Mouse (Mus musculus) erythroblast, embryonic 14.5 days (primary cell): ENCODE measurements around the gene Nrg4. TPM values are rescaled to one million over a fixed set of nuclear protein-coding genes. Genes with fewer than 3 reads are reported as not detected.
"Not testable (repeated sequence)": the region's sequence is repeated elsewhere in the genome, so short reads cannot be mapped to it uniquely, and the experiment has no call there.

Source experiments
- H3K27me3 ChIP-seq: 2 replicates; pipeline ENCODE4 v1.6.1; 2012; ENCODE audit warnings: inconsistent platforms; ENCODE audit not compliant: control insufficient read depth
- H3K36me3 ChIP-seq: 2 replicates; pipeline ENCODE4 v1.6.1; 2012; ENCODE audit warnings: mild to moderate bottlenecking, inconsistent platforms; ENCODE audit not compliant: control insufficient read depth
- H3K4me1 ChIP-seq: 2 replicates; pipeline ENCODE4 v1.6.1; 2012; ENCODE audit warnings: inconsistent platforms; ENCODE audit not compliant: control insufficient read depth
- H3K4me3 ChIP-seq: replicated peaks from 2 replicates; pipeline ENCODE3; 2012; ENCODE audit warnings: moderate library complexity, mild to moderate bottlenecking, inconsistent platforms
- H3K9me3 ChIP-seq: 2 replicates; pipeline ENCODE4 v1.6.1; 2012; ENCODE audit warnings: low read length, inconsistent platforms, mixed read lengths; ENCODE audit not compliant: control insufficient read depth
- GATA1 ChIP-seq: IDR thresholded peaks from 2 replicates; pipeline ENCODE4 v1.6.1; 2012; ENCODE audit warnings: low read length, inconsistent platforms, mixed read lengths
- TAL1 ChIP-seq: IDR thresholded peaks from 3 replicates; pipeline ENCODE4 v1.6.1; 2012; ENCODE audit warnings: low read length, inconsistent platforms, mixed read lengths
- polyA plus RNA-seq: library from polyadenylated mRNA; stranded (reverse); fragments of >175 nt; gene quantifications from 2 replicates; pipeline ENCODE4 v1.2.3, GENCODE M21; 2012

Nrg4 gene
- polyA plus RNA-seq, 1 experiment, result 0.03 TPM

DNA sequence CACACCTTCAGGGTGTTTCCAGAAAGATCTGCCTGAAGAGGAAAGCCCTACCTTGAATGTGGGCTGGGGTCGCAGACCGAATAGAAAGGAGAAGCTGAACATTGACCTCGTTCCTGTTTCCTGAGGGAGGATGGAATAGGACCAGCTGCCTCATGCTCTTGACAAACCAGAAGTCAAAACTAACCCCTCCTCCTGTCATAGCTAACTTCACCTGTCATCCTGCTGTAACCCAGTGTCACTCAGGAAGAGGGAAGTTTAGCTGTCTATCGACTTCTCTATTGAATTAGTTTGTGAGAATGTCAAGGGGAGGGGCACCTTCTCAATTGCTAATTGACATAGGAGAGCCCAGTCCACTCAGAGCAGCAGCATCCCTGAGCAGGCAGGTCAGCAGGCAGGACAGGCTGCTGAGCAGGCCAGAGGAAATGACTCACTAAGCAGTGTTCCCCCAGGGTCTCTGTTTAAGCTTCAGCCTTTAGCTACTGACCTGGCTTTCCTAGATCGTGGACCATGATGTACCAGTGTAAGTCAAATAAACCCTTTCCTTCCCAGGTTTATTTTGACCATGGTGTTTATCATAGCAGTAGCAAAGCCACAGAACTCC lies 54.6 kb downstream of the Nrg4 start:
- Histone ChIP-seq H3K9me3 (no peaks in the 10 kb centered on the region), H3K27me3 (no peaks in the 10 kb centered on the region), H3K4me1 (no peaks in the 10 kb centered on the region), H3K36me3 (no peaks in the 10 kb centered on the region), H3K4me3 (no peak overlapping the region)
- TF ChIP-seq TAL1 (no peak), GATA1 (no peak)

DNA sequence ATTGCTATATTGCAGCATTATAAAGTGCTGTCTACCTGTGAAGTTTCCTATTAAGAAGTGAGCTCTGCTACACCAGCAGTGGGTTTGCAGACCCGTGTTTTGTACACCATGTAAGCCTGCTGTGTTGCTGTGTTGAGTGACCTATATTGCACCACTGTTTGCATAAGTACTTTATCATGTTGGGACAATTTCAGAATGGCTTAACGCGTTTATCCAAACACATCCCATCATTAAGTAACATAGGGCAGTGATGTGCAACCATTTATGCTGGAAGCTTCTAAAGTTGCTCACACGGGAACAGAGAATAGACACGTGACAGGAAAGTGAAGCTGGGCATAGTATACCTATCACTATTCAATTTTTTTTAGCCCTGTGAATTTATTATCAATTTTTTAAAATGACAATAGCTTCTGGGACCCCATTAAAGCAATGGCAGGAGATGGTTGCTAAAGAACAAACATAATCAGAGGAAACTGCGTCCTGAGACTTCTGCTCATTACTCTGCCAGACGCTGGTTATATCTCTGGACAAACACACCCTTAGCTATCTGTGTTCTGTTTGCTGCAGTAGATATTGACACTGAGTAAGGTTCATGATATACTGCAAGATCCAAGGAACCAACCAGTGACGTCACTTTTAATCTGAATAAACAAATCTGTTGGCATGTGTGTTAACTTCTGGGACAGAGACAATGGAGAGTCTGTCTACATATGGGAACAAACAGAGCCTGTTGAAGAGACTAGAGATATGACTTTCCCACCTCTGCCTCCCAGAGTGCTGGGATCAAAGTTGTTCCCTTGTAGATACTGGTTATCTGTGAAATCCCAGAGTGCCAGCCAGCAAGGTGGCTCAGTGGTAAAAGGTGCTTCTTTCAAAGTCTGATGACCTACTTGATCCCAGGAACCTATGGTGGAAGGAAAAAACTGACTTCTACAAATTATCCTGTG lies 62.0 kb downstream of the Nrg4 start:
- TF ChIP-seq TAL1, result no peak
- TF ChIP-seq GATA1, result no peak
- Histone ChIP-seq H3K9me3 (no peaks in the 10 kb centered on the region), H3K4me3 (no peak overlapping the region), H3K4me1 (no peaks in the 10 kb centered on the region), H3K36me3 (no peaks in the 10 kb centered on the region), H3K27me3 (no peaks in the 10 kb centered on the region)

DNA sequence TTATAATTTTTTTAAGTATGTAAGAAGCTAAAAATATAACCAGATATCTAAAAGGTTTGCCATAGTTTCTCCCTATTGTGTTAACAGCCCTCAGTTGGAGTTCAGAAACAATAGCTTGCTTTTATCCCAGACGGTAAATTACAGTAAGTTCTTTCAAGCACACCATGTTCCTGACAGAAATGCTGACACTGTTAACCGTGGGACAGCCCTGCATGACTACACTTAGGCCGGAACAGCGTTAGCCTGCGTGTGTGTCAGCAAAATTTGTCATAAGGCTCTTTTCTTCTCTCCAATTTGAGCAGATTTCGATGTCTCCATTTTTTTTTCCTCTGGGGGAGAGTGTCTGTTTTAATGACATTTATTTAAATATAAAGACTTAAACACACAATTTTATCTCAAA lies 66.9 kb downstream of the Nrg4 start:
- TF ChIP-seq TAL1 (no peak), GATA1 (no peak)
- Histone ChIP-seq H3K27me3 (no peaks in the 10 kb centered on the region), H3K4me3 (no peak overlapping the region), H3K9me3 (no peaks in the 10 kb centered on the region), H3K4me1 (no peaks in the 10 kb centered on the region), H3K36me3 (no peaks in the 10 kb centered on the region)

DNA sequence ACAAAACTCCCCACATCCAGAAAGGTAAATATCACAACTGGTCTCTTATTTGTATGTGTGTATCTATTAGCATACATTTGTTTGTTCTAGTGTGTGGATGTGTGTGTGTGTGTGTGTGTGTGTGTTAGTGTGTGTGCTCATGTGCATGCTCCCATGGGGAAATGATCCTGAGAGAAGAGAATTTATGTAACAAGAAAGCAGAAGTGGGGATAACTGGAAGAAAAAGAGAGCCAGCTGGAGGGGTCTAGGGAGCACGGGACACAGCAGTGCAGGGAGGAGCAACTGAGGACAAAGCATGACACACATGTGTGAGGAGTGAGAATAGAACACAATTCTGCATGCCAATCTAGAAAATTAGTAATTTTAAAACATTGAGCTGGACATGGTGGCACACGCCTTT lies 69.5 kb downstream of the Nrg4 start:
- TF ChIP-seq TAL1, result no peak
- TF ChIP-seq GATA1, result no peak
- Histone ChIP-seq H3K36me3 (no peaks in the 10 kb centered on the region), H3K27me3 (no peaks in the 10 kb centered on the region), H3K9me3 (no peaks in the 10 kb centered on the region), H3K4me3 (no peak overlapping the region), H3K4me1 (no peaks in the 10 kb centered on the region)

DNA sequence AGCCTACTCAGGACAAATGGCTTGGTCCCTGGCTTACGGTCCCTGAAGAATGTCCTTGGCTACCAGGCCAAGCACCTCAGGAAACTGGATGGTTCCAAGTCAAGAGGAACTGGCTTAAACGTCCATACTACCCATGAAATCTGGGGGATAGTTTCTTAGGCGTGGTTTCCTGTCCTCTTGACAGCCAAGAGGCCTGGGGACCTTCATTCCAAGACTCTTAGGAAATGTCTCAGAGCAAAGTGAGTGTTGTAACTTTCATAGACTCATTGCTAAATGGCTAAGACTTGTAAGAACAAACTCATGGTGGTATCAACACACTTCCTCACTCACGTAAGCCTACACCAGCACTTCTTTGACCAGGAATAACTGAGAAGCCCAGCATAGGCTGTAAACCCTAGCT lies 71.0 kb downstream of the Nrg4 start:
- H3K27me3 ChIP-seq, result no peaks in the 10 kb centered on the region
- H3K9me3 ChIP-seq, result no peaks in the 10 kb centered on the region
- H3K4me3 ChIP-seq, result no peak overlapping the region
- H3K4me1 ChIP-seq, result no peaks in the 10 kb centered on the region
- no peaks in the 10 kb centered on the region for H3K36me3 ChIP-seq
- TF ChIP-seq TAL1, result no peak
- no peak for TF ChIP-seq GATA1

DNA sequence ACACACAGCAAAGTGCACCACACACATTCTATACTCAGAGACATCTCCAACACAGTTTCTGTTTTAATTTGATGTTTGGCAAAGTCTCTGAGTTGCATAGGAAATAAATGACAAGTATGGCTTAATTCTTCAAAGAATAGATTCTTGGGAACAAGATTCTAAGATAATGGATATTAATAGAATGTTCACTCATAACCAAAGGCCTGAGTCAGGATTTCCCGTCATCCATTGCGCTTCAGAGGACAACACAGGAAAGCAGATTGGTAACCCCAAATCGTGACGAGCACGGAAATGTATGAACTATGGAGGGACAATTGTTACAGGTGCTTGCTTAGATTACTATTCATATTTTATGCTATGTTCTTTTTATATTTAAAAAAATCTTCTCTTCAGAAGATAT lies 71.6 kb downstream of the Nrg4 start:
- H3K4me1 ChIP-seq, result no peaks in the 10 kb centered on the region
- H3K27me3 ChIP-seq, result no peaks in the 10 kb centered on the region

DNA sequence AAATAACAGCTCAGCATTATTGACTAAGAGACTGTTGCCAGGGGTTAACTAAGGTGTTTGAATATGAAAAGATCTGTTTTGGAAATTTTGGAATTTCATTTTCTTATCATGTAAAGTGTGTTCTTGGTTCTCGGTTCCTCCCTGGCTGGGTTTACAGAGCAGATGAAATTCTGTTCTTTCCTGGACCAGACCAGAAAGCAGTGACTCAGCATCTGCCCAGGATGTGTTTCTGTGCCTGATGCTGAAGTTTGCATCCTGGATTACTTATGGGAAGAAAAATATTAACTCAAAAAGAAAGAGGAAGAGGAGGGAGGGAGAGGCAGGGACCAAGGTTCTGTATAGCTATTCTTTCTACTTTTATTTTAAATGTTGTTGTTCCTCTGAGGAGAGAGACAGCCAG lies 72.8 kb downstream of the Nrg4 start:
- H3K4me1 ChIP-seq, result no peaks in the 10 kb centered on the region
- no peaks in the 10 kb centered on the region for H3K9me3 ChIP-seq
- H3K27me3 ChIP-seq, result no peaks in the 10 kb centered on the region
- H3K36me3 ChIP-seq, result no peaks in the 10 kb centered on the region
- TF ChIP-seq GATA1 (no peak), TAL1 (no peak)
- H3K4me3 ChIP-seq, result no peak overlapping the region

More for the DNA sequence above, 71.6 kb downstream of the Nrg4 start:
- H3K9me3 ChIP-seq, result no peaks in the 10 kb centered on the region
- no peak overlapping the region for H3K4me3 ChIP-seq
- H3K36me3 ChIP-seq, result no peaks in the 10 kb centered on the region
- TF ChIP-seq GATA1 (no peak), TAL1 (no peak)

DNA sequence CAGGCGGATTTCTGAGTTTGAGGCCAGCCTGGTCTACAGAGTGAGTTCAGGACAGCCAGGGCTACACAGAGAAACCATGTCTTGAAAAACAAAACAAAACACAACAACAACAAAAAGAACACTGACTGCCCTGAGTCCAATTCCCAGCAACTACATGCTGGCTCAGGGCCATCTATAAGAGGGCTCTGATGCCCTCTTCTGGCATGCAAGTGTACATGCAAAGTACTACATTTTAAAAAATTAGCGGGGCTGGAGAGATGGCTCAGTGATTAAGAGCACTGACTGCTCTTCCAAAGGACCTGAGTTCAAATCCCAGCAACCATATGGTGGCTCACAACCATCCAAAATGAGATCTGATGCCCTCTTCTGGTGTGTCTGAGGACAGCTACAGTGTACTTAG lies 74.5 kb downstream of the Nrg4 start:
- not testable (repeated sequence) for H3K36me3 ChIP-seq, H3K9me3 ChIP-seq, H3K27me3 ChIP-seq, H3K4me1 ChIP-seq, H3K4me3 ChIP-seq

DNA sequence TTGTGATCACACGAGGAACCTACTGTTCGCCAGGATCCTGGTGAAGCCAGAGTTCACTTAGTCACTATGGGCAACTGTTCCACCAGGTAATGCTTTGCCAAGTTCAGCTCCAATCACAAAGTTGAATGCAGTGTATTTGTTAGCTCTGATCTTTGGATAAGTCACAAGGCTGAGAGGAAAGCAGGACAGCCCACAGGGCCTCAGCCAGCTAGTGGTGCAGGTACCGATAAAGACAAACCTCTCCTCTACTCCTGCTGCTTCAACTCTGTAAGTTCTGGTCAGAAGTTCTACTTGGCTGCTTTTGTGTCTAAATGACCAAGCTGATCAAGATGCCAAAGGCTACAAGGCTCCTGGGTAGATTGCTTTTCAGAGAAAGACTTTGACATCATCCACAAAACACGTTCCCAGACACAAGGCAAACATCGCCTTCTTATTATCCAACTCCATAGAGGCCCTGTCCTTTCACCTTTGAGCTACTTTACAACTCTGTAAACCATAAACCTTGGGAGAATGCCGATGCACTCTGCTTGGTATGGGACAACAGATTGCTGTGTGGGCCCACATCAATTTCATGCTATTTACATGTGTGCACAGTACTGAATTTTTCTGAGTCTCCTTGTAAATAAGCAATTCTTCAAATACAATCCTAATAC lies 75.9 kb downstream of the Nrg4 start:
- H3K4me3 ChIP-seq, result no peak overlapping the region
- no peaks in the 10 kb centered on the region for H3K4me1 ChIP-seq
- TF ChIP-seq TAL1, result no peak
- no peak for TF ChIP-seq GATA1
- H3K36me3 ChIP-seq, result no peaks in the 10 kb centered on the region
- H3K9me3 ChIP-seq, result no peaks in the 10 kb centered on the region
- H3K27me3 ChIP-seq, result no peaks in the 10 kb centered on the region
